Mouse (Mus musculus) gastrocnemius, postnatal 4 days (tissue): ENCODE data around the gene Igf1r. TPM values are rescaled to one million over a fixed set of nuclear protein-coding genes. Genes with fewer than 3 reads are reported as not detected.
A peak's percentile ranks its signal among the peaks of the same experiment; 100 is the strongest.
"Not testable (repeated sequence)": the region's sequence is repeated elsewhere in the genome, so short reads cannot be mapped to it uniquely, and the experiment has no call there.

ENCODE experiments used
- DNase-seq, 2 experiments: peaks; one replicate each; pipeline ENCODE4 v3.0.0; 2021 to 2022; ENCODE audit warnings: low spot score in 2 of 2, mixed read lengths in 2 of 2
- total RNA-seq, 2 experiments: library from RNA; stranded (reverse); gene quantifications; 2 replicates each; pipeline ENCODE4 v1.2.3; 2021

Igf1r gene
- total RNA-seq, 2 experiments from 2014 or later = 40.6 to 41.0 TPM

GRCm38 (mm10) chr7:68262612-68263200, 310.1 kb downstream of the Igf1r start:
- DNase-seq = no peak

DNA sequence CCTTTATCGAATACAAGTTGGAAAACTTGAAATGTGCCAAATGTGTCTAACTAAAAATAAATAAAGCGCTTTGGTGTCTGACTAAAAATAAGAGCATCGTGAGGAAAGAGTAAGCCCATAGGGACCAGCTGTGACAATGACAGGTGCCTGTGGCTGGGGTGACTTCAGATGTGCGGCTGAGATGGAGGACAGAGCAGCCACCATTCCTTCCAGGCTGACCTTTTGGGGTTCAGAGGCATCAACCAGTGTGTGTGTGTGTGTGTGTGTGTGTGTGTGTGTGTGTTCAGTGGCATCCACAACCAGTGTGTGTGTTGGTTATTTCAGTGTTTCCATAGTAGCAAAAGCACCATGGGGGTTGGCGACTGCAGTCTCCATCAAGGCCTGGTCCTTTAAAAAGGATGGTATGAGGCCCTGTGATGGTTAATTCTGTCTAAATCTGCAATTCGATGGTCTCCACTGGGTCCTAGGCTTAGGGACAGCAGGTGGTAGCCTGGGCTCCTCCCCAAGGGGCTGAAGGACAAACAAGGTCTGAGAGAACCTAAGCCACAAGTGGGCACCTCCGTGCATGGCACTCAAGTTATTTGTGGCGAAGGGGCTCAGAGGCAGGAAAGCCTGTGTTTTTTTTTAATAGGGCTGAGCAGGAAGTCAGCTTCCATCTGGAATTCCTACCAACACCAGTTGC, 310.9 kb downstream of the Igf1r start:
- DNase-seq = no peak

DNA sequence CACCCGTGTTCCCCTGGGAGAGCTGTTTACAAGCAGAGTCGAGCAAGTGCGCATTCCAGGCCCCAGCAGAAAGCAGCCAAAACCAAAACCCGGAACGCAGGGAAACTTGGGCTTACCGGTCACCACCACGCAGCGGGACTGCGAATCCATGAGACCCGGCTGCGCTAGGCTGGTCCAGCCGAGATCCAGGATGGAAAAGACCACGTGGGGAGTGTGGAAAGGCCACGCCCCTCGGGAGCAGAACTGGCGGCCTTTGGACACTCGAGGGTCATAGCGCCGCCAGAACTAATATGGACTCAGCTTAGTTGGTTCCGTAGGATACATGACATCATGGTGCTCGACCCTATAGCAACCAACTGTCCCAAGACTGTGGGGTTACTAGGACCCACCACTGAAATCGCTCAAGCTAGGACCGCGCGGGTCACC, 311.4 kb downstream of the Igf1r start, which contains the start of gene Pgpep1l:
Pgpep1l (minus strand) TSS at position 206 of the 426 bp plus-strand sequence.
- DNase-seq = peak; percentile 51 to 68

DNA sequence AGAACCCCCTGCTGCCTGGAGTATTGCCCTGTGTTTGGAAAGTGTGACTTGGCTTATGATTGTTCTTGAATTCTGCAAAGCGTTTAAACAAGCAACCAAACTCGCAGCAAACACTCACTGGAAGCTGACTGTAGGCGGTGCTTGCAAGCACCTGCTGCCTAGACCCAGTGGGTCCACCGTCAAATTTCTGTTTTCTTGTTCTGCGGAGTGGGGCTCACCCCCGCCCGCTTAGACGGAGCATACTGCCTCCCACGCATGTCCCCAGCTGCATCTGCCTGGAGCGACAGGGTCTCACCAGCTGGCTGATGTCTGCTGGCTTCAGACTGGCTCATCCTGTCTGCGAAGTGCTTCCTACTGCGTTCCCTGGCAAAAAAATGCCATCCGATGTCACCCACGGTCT, 311.9 kb downstream of the Igf1r start:
- DNase-seq = peak in 1 of 2 experiments; percentile 43

DNA sequence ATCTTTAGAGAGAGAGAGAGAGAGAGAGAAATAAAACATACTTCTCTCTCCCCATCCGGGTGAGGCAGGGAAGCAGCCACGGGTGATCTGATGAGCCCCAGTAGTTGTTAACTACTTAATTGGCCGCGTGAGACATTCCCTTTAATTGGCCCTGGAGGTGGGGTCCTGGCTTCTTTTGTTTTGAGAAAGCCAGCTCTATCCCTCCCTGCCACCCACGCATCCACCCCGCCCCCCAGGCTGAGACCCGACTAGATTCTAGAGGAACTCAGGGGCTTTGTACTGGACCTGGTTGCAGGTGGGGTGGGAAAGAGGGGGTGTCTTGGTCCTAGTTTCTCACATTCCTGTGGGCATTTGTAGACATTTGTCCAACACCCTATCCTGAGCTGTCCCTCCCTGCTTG, 312.8 kb downstream of the Igf1r start:
- no peak for DNase-seq

DNA sequence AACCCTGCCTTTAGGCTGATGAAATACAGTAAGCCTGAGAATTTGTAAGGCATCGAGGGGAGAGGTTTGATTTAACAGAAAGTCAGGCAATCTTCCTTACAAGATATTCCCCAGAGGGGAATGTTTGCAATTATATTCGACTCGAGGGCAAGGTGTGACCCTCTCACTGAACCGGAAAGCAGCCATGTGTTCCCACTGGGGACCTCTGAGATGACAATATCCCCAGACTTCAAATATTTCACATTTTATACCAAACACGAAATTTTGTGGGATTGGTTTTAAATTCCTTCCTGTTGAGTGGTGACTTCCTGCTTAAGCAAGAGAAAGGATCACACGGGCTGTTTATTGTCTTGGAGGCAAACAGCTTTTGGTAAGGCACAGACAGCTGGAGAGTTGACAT, 314.1 kb downstream of the Igf1r start:
- no peak for DNase-seq

- DNase-seq = no peak
Observed at GRCm38 (mm10) chr7:68270551-68270950, 317.9 kb downstream of the Igf1r start.

DNA sequence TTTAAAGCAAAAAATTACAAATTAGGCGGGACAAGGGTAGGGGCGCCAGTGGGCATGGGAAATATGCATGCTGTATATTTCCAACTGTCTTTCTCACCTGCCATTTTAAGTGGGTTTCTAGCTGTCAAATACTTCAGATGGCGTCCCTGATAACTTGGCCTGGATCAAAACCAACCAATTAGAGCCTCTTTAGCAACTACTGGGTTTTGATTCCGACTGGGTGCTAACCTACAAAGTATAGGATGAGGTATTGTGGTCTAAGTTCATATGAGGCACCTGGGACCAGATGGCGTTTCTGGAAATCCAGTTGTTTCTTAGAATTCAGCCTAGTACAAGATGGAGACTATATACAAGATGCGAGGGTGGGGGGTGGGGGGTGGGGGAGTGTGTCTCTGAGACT, 319.2 kb downstream of the Igf1r start:
- DNase-seq = no peak

DNA sequence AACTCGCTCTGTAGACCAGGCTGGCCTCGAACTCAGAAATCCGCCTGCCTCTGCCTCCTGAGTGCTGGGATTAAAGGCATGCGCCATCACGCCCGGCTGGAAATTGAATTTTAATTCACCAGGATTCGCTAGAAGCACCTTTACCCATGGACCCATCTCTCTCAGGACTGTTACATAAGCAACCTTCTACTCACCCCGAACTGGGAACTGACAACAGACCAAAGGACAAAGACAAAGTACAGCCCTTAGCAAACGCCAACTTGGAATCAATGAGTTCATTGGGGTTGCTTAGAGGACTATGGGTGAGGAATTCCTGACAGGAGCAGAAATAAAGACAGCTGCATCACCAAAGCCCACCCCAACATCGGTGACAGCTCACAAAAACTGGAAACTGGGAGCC, 320.0 kb downstream of the Igf1r start:
- no peak for DNase-seq

DNA sequence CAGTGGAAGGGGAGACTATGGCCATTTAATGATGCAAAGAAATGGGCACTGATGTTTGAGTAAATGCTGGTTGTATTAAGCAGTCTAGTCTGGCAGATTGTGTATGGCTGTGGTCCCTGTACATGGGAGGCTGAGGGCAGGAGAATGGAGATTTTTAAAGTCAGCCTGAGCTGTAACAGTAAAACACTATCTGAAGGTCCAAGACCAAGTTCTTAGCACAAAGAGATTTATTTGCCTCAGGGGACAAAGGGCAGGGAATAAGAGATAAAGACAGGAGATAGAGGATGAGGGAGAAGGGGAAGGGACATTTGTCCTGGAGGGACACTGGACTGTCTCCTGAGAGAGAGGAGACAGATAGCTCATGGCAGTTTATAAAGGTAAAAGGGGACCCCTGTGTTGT, 320.9 kb downstream of the Igf1r start, which contains the start of gene Fam169b:
Fam169b (plus strand) TSS at position 325 of the 400 bp plus-strand sequence.
- DNase-seq = no peak

DNA sequence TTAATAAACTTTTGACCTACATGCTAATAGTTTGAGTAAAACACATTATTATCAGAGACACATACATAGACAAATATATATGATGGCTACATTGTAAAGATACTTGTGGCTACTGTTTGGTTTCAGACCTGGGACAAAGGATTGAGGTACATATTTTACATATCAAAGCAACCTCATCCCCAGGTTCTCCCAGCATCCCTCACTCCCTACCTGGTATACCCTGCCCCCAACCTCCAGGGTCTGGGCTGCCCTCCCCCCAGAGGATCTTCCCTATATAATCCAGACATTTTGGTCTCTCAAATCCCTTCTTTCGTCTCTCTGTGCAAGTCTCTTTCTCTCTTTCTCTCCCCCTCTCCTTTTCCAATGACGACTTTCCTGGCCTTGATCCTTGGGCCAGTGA, 321.6 kb downstream of the Igf1r start:
- no peak for DNase-seq

- no peak for DNase-seq
Observed at GRCm38 (mm10) chr7:68274951-68275350, 322.3 kb downstream of the Igf1r start.

DNA sequence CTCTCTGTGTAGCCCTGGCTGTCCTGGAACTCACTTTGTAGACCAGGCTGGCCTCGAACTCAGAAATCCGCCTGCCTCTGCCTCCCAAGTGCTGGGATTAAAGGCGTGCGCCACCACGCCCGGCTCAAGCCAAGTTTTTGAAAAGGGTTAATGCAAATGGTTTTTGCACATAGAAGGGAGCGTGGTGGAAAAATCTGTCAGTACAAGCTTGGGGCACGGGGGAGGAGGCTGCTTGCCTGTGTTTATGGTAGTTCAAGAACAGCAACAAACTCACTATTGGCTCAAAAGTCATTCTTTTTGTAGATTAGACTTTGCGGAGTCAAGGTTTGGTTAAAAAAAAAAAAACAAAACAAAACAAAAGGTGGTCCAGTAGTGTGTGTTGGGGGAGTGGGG, 322.8 kb downstream of the Igf1r start:
- DNase-seq = not testable (repeated sequence)

DNA sequence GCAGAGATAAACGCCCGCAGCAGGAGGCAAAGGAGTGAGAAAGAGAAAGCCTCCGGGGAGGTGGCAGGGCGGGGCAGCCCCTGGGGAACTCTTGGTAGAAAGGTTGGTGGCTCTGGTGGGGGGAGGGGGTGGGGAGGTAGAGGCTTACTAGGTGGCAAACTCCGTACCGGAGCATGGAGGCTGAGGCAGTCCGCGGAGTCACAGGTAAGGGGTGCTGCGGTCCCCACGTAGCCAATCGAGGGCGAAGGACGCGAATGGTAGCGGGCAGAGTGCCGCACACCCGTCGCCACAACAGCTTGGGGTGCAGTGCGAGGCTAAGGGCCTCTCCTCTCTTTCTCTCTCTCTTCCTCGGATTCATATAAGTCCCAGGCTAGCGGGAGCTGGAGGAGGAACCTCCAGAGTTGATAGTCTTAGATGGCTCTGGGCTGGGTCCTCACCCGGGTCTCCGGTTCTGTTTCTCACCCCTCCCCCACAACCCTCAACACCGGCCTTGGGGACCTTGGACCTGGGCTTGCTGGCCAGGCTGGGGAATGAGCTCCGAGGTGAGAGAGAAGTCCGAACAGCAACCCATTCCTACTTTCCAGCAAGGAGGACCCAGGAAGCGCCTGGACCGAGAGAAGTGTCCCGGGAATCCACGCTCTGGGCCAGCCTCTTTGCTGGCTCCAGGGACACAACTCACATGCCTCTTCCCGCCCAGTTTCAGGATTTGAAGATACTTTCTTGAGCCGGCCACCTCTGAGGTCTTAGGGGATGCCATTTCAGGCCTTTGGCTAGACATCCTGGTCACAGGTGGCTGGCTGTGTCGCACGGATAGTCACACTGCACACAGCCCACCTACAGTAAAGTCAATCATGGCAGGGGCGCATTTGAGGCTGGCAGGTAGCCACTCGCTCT, 323.5 kb downstream of the Igf1r start:
- no peak for DNase-seq

DNA sequence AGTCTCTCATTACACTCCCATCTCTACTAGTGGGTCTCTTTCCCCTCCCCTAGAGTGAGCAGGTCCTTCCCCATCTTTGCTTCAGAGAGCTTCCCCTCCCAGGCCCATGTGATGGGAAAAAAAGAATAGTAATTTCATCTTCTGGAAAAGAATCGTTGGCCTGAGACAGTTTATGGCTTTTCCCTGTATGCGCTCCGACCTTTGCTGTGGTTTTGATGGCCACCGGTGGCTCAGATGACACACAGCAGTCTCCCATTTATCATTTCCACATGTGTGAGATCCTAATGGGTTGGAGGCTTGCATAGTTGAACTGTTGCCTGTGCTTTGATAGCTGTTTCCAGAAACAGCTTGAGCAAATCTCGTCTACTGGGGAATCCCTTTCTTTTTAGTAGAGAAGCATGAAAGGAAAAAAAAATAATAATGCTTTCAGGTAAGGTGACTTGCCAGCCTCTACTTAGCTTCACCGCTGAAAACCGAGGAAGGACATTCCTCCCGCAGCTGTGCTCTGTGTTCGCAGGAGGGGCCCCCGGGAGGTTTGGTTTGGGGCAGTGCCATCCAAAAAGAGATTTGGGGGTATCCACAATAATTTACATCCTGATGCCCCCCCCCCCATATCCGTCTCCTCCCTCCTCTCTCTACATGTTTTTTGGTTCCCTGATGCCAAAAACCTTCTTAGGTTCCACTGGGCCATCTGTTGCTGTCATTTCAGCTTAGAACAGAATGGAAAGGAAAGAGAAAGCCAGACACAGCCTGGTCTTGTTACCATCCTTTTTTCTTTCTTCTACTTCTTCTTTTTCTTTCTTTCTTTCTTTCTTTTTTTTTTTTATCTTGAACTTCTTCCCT, 324.6 kb downstream of the Igf1r start:
- DNase-seq = no peak

GRCm38 (mm10) chr7:68277897-68278270, 325.3 kb downstream of the Igf1r start:
- no peak for DNase-seq

- no peak for DNase-seq
Observed at GRCm38 (mm10) chr7:68278385-68278784, 325.8 kb downstream of the Igf1r start.

DNA sequence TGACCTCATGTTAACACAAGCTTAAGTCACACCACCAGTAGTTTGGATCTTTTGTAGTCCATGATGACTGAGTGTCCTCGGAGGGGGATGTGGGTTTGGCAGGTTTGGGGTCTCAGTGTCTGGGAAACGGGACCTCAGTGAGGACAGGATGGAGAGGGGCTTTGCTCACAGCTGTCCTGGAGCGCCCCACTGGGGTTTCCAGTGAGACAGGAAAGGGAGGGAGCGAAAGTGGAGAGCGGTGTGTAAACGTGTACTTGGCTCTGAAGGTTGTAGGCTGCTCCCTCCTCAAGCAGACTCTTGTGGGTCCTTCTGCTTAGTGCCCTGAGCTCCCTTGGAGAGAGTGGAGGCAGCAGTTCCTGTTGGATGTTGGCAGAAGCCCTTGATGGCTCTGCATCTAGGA, 326.3 kb downstream of the Igf1r start:
- DNase-seq = no peak

GRCm38 (mm10) chr7:68279481-68279880, 326.9 kb downstream of the Igf1r start:
- no peak for DNase-seq

DNA sequence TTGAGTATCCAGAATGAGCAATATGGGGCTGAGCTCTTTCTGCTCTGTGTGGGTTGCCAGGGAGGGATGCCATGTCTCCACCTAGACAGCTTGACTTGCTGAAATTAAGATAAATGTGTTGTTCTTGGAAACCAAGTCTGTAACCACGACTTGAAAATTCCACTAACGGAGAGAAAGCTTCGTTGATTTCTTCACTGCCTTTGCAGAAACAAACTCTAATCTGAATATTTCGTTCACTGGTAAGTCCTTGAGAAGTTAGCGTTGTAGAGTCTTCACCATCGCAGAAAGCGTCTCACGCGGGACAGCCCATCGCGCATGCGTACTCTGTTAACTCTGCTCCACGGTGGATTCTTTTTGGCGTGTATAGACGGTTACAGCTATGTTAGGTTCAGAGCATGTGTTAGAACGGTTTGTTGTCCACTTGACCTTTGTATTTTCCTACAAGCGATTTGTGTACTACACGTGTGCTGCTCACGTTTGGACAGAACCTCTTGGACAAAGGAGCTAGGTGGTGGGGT, 327.8 kb downstream of the Igf1r start:
- DNase-seq = no peak

DNA sequence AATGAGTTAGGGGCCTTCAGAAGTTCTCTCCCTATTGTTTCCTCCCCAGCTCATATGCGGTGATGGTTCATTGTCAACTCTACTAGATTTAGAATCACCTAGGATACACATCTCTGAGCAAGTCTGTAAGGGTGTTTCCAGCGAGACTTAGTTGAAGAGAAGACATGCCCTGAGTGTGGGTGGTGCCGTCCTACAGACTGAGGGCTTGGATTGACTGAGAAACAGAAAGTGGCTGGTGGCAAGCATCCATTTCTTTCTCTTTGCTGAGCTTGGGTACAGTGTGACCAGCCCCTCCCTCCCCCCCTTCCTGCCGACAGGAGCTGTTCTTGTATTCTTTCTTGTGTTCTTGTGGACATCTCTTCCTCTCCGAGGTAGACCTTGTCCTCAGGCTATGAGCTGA, 328.7 kb downstream of the Igf1r start:
- no peak for DNase-seq
